ENCODE assay signal across 11 mouse cellular contexts in the genomic region with DNA sequence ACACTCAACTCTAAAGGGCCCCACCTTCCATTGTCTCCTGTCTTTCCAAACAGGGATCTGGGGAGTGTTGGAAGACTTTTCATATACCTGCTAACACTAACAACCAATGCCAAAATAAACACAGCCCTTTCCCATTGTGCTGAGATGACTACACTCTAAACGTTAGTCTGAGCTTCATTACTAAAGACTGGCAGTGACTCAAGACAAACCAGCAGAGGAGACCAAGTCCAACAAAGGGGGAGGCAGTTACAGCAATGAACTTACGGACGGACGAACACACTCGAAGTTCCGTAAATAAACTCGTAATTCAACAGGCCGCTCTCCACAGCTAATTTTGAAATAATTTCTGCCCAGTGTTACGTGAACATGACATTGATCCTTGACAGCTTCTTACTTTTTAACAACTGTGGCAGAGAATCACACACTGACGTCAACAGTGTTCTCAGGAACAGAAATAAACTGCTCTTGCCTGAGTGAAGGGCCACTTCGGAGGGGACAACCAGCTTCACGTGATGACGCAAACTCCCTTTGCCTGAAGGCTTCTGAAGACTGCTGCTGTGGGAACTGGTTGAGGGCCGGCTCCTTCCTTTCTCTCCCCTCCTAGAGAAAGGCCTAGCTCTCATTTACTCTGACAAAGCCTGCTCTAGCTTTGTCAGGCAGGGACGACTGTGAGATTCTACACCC. TPM values are rescaled to one million over a fixed set of nuclear protein-coding genes. Genes with fewer than 3 reads are reported as not detected.
DNase-seq lines count a peak whose midpoint lies in the region; ATAC-seq and TF ChIP-seq lines count a peak whose summit lies in the region.
"Had no signal": no experiment of that assay in that cellular context is flagged by ENCODE, and none has a peak within 500 bp of the region (broad histone marks: within the 10 kb centered on the region; RNA-seq: fewer than 3 reads in every experiment).

No protein-coding gene starts in this region.

- DNase-seq in heart, postnatal 0 days (ENCODE audit: low spot score), result peak; percentile 90
- peak; percentile 60 for DNase-seq in lung, postnatal 14 days
- DNase-seq in cerebellum, postnatal 4 days (ENCODE audit: low spot score in 2 of 2), result no peak
- DNase-seq in layer of hippocampus, postnatal 36 days, result no peak
- no peak for DNase-seq in layer of hippocampus, adult 11-12 months (ENCODE audit: low spot score)
- DNase-seq: cerebellum, adult 11 months; thymus, postnatal 36 days had no signal

- H3K27ac ChIP-seq in intestine, embryonic 16.5 days (ENCODE audit: low read length), result 0 out of 2 replicates have a peak overlapping the region, but pooled peaks have one; percentile 1
- H3K27ac ChIP-seq in intestine, embryonic 15.5 days, result no peak overlapping the region
- peak overlapping the region; percentile 61 for H3K27ac ChIP-seq in embryonic facial prominence, embryonic 15.5 days (replicated peaks)
- H3K27ac ChIP-seq in heart, postnatal 0 days (ENCODE audit: low read depth), result peak overlapping the region; percentile 91
- H3K27ac ChIP-seq: hindbrain, embryonic 12.5 days had no signal

- no peak overlapping the region for H3K4me3 ChIP-seq in intestine, embryonic 16.5 days (ENCODE audit: low read length)
- no peak overlapping the region for H3K4me3 ChIP-seq in intestine, embryonic 15.5 days (replicated peaks)
- H3K4me3 ChIP-seq in embryonic facial prominence, embryonic 15.5 days (replicated peaks), result no peak overlapping the region
- peak overlapping the region; percentile 11; the same call in 1 of the 2 replicates for H3K4me3 ChIP-seq in heart, postnatal 0 days (ENCODE audit: low read depth, low read length)
- H3K4me3 ChIP-seq: hindbrain, embryonic 12.5 days had no signal

- H3K4me1 ChIP-seq in intestine, embryonic 16.5 days (ENCODE audit: control insufficient read depth, insufficient read depth, low read length), result no peaks in the 10 kb centered on the region
- H3K4me1 ChIP-seq in intestine, embryonic 15.5 days (replicated peaks), result no peaks in the 10 kb centered on the region
- peaks cover 2% of the 10 kb centered on the region; the same call in 1 of the 2 replicates for H3K4me1 ChIP-seq in embryonic facial prominence, embryonic 15.5 days
- H3K4me1 ChIP-seq in heart, postnatal 0 days (ENCODE audit: control insufficient read depth, insufficient read depth), result 0 out of 2 replicates have a peak, but pooled peaks cover 14% of the 10 kb centered on the region
- H3K4me1 ChIP-seq: hindbrain, embryonic 12.5 days had no signal

- no peak for TF ChIP-seq CTCF in heart, postnatal 0 days (IDR thresholded peaks at IDR 0.05; ENCODE audit: low read depth)

- no peak for ATAC-seq in intestine, embryonic 16.5 days
- no peak for ATAC-seq in intestine, embryonic 15.5 days
- ATAC-seq in embryonic facial prominence, embryonic 15.5 days (ENCODE audit: insufficient number of reproducible peaks, low FRiP score, low TSS enrichment, low read depth), result 0 out of 2 replicates have a peak, but pooled peaks have one; percentile 43
- peak; percentile 82 for ATAC-seq in heart, postnatal 0 days (ENCODE audit: insufficient read depth, low read depth)

- 60% methylated on average over 15 of the region's 15 CpGs for WGBS in intestine, embryonic 16.5 days
- 59% methylated on average over 15 of the region's 15 CpGs for WGBS in intestine, embryonic 15.5 days
- WGBS in embryonic facial prominence, embryonic 15.5 days, result 63% methylated on average over 15 of the region's 15 CpGs
- WGBS in heart, postnatal 0 days, result 22% methylated on average over 15 of the region's 15 CpGs

- no peak overlapping the region for H3K4me2 ChIP-seq in intestine, embryonic 16.5 days (ENCODE audit: low read depth, low read length)
- H3K4me2 ChIP-seq in intestine, embryonic 15.5 days (replicated peaks), result no peak overlapping the region
- no peak overlapping the region for H3K4me2 ChIP-seq in embryonic facial prominence, embryonic 15.5 days (replicated peaks)
- H3K4me2 ChIP-seq in heart, postnatal 0 days (ENCODE audit: low read depth, low read length), result peak overlapping the region; percentile 43
- H3K4me2 ChIP-seq: hindbrain, embryonic 12.5 days had no signal

- H3K36me3 ChIP-seq in intestine, embryonic 16.5 days (ENCODE audit: control insufficient read depth, insufficient read depth, low read length), result no peaks in the 10 kb centered on the region
- H3K36me3 ChIP-seq in intestine, embryonic 15.5 days, result no peaks in the 10 kb centered on the region
- H3K36me3 ChIP-seq in embryonic facial prominence, embryonic 15.5 days, result no peaks in the 10 kb centered on the region
- no peaks in the 10 kb centered on the region for H3K36me3 ChIP-seq in heart, postnatal 0 days (replicated peaks; ENCODE audit: control insufficient read depth, insufficient read depth, low read length)
- H3K36me3 ChIP-seq: hindbrain, embryonic 12.5 days had no signal

- no peak; the same call in 1 of the 2 replicates for TF ChIP-seq EP300 in heart, postnatal 0 days (IDR thresholded peaks at IDR 0.05; ENCODE audit: low read depth)

- H3K9ac ChIP-seq in intestine, embryonic 16.5 days (ENCODE audit: low read depth, low read length), result no peak overlapping the region
- H3K9ac ChIP-seq in intestine, embryonic 15.5 days, result no peak overlapping the region
- no peak overlapping the region for H3K9ac ChIP-seq in embryonic facial prominence, embryonic 15.5 days
- H3K9ac ChIP-seq in heart, postnatal 0 days (replicated peaks; ENCODE audit: low read depth, low read length), result peak overlapping the region; percentile 45
- H3K9ac ChIP-seq: hindbrain, embryonic 12.5 days had no signal

- no peaks in the 10 kb centered on the region for H3K9me3 ChIP-seq in intestine, embryonic 16.5 days (ENCODE audit: control insufficient read depth, low read length)
- no peaks in the 10 kb centered on the region for H3K9me3 ChIP-seq in intestine, embryonic 15.5 days
- no peaks in the 10 kb centered on the region for H3K9me3 ChIP-seq in embryonic facial prominence, embryonic 15.5 days (replicated peaks)
- no peaks in the 10 kb centered on the region for H3K9me3 ChIP-seq in heart, postnatal 0 days (replicated peaks; ENCODE audit: control insufficient read depth, low read length)
- H3K9me3 ChIP-seq: hindbrain, embryonic 12.5 days had no signal

- H3K27me3 ChIP-seq in intestine, embryonic 16.5 days (replicated peaks; ENCODE audit: control insufficient read depth, insufficient read depth, low read length), result no peaks in the 10 kb centered on the region
- H3K27me3 ChIP-seq in intestine, embryonic 15.5 days (replicated peaks), result no peaks in the 10 kb centered on the region
- H3K27me3 ChIP-seq in embryonic facial prominence, embryonic 15.5 days, result no peaks in the 10 kb centered on the region
- no peaks in the 10 kb centered on the region for H3K27me3 ChIP-seq in heart, postnatal 0 days (ENCODE audit: control insufficient read depth, insufficient read depth, low read length)
- H3K27me3 ChIP-seq: hindbrain, embryonic 12.5 days had no signal

RNA-seq across cellular contexts. Expression of gene Msrb3, which starts 16.2 kb away (rescaled TPM):
- polyA plus RNA-seq in intestine, embryonic 16.5 days (2015; fragmentation: Nextera tagmentation; extraction: Ambion mirVana), result 11.2 and 14.0 TPM in 2 replicates
- polyA plus RNA-seq in intestine, embryonic 15.5 days (2015; fragmentation: Nextera tagmentation; extraction: Ambion mirVana), result 13.1 and 16.6 TPM in 2 replicates
- polyA plus RNA-seq in embryonic facial prominence, embryonic 15.5 days (2015; fragmentation: Nextera tagmentation; extraction: Ambion mirVana), result 9.5 TPM in 2 replicates
- total RNA-seq in heart, postnatal 0 days (2014; rRNA removed; ENCODE audit: low replicate concordance), result 122 and 134 TPM in 2 replicates
- 29.5 and 45.0 TPM in 2 replicates for polyA plus RNA-seq in heart, postnatal 0 days (2015; fragmentation: Nextera tagmentation; extraction: Ambion mirVana)
- 1 to 10 TPM; 3.4 to 4.6 TPM for total RNA-seq in layer of hippocampus, postnatal 36 days (2021)

Comparison
In these comparisons a context has a peak if more than half of its experiments do, and no peak if none do; other contexts are left out.
1. ATAC-seq: peak in embryonic facial prominence, embryonic 15.5 days (single experiment) and heart, postnatal 0 days (single experiment); none in intestine, embryonic 16.5 days (single experiment) and intestine, embryonic 15.5 days (single experiment).
2. DNase-seq: peak in heart, postnatal 0 days (single experiment) and lung, postnatal 14 days (single experiment); none in cerebellum, postnatal 4 days (0 of 2), layer of hippocampus, postnatal 36 days (0 of 2) and layer of hippocampus, adult 11-12 months (single experiment).